Mouse (Mus musculus) adrenal gland, adult 8-10 months (tissue): ENCODE results near the gene Rps6kb2. TPM values are rescaled to one million over a fixed set of nuclear protein-coding genes. Genes with fewer than 3 reads are reported as not detected.

Experiments
- DNase-seq: peaks from one replicate; pipeline ENCODE4 v3.0.0; 2022
- total RNA-seq, 4 experiments: library from RNA; stranded (reverse); gene quantifications; 2 replicates each; pipeline ENCODE4 v1.2.4; 2022

The Rps6kb2 gene
- total RNA-seq, 4 experiments from 2014 or later: 29.2 to 53.0 (median 46.7) TPM

- DNase-seq: no peak
Measured at GRCm38 (mm10) chr19:4189051-4189620, 26.0 kb upstream of the Rps6kb2 start.

DNA sequence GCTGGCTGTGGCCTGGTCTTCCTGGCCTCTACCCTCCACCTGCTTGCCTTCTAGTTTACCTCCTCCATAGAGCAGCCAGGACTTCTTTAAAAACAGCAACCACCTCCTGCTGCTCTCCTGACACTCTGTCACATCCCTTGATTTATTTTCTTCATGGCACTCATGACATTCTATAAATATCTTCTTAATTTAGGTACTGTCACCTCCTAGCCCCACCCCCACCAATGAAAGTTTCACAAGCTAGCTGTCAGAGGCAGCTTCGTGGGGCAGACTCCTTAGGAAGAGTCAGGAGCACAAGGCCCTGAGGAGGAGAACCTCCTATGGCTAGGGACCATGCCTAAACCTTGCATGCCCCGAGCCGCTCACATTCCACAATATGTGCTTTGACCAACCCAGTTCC is 24.1 kb upstream of the Rps6kb2 start:
- no peak for DNase-seq

GRCm38 (mm10) chr19:4184976-4185975 is 22.1 kb upstream of the Rps6kb2 start:
- no peak for DNase-seq

DNA sequence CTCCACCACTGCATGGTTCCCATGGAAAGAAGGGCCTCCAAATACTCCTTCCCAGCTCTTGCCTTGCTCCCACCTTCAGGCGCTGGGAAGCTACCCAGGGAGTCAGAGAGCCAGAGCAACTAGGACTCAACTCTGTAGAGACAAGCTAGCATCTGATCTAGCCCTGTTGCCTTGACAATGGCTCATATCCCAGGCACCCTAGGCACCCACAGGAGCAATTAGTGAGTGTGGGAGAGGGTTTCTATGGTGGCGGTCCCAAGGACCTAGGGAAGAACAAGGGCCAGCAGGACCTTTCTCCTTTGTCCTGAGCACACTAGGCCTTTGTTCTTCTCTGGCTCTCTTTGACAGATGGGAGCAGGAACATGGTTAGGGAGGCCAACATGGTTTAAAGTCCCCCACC is 20.5 kb upstream of the Rps6kb2 start:
- DNase-seq: no peak

DNA sequence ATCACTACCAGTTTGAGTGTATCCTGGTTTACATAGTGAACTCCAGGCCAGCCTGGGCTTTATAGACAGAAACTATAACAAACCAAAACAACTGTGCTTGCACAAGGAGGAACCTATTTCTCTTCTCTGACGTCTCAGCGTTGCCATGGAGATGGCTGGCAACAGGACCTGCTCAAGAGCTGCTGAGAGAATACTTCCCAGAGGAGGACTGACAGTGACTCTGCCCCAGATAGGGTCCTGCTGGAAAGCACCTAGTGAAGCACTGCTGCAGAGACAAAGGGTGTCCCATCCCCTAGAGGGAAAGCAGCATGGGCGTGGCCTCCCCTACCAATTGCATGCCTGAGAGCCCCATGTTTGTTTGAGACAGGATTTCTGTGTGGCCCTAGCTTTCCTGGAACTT is 18.7 kb upstream of the Rps6kb2 start:
- DNase-seq: peak; percentile 76

DNA sequence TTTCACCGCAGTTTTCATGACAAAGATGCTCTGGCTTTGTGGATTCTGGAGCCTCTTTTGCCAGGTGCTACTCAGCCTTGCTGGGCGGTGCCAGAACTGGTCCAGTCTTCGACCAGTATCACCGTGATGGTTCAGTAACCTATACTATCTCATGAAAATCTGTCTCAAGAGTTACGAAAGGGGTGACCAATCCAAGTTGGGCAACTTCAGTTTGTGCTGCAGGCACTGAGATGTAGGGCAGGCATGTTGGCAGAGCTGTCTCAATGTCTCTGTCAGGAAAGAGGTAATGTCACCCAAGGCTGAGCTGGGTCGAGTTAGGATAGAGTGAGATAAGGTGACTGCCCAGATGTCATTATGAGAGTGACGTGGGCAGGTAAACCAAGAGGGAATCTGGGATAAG is 17.3 kb upstream of the Rps6kb2 start:
- no peak for DNase-seq

GRCm38 (mm10) chr19:4175368-4175947 is 12.3 kb upstream of the Rps6kb2 start, which contains the start of gene Carns1:
Gene Carns1 (minus strand): TSS chr19:4175479.
- no peak for DNase-seq

- DNase-seq: no peak
Measured at GRCm38 (mm10) chr19:4172925-4173324, 9.8 kb upstream of the Rps6kb2 start.

DNA sequence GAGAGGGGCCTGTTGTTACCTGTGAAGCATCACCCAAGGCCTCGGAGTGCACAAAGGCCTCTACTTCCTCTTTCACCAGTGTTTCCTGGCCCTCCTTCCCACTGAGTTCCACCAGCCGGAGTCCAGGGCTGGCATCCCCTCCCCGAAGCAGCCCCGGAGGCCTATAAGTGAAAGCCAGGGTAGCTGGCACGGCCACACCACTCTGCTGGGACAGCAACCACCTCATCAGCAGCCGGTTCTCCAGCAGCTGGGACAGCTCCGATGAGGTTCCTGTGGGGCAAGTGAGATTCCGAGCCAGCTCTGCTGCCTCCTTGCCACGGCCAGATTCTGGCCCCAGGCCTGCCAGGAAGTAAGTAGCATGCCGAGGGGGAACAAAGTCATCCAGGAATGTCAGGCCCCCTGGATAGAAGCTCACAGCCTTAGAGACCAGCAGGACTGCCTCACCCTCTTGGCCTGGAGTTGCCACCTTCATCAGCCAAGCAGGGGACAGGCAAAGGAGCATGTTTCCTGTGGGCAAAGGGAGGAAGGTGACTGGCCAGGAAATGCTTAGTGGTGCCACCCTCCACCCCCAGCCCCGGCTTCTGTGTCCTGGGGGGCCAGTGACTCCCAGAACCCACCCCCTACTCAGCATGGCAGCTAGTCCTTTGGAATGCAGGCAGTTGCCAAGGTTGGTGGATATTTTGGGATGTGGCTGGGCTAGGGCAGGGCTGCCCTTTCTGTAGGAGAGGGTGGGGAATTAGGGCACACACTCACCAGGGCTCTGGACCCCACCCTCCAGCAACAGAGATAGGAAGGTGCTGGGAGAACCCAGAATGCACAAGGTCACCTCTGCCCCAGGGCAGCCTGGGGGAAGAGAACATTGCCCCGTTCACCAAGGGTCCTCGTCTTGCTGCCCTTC is 8.5 kb upstream of the Rps6kb2 start:
- no peak for DNase-seq

- no peak for DNase-seq
Measured at GRCm38 (mm10) chr19:4170723-4171392, 7.7 kb upstream of the Rps6kb2 start.

GRCm38 (mm10) chr19:4169810-4170209 is 6.7 kb upstream of the Rps6kb2 start:
- no peak for DNase-seq

DNA sequence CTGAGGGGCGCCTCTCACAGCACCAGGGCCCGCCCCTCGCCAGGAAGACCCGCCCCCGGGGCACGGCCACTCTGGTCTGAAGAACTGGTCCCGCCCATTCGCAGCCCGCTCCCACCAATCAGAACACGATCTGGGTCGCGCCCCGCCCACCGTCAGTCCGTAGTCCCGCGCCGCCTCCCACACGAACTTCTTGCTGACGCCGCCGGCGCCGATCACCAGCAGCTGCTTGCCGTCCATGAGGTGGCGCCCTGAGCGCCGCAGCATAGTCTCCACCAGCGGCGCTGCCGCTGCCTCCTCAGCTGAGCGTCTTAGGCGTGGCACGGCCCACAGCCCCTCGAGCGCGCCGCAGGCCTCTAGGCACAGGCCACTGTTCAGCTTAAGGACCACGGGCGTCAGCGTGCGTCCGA is 6.2 kb upstream of the Rps6kb2 start:
- peak; percentile 99 for DNase-seq

GRCm38 (mm10) chr19:4166678-4167476 is 3.7 kb upstream of the Rps6kb2 start:
- no peak for DNase-seq

DNA sequence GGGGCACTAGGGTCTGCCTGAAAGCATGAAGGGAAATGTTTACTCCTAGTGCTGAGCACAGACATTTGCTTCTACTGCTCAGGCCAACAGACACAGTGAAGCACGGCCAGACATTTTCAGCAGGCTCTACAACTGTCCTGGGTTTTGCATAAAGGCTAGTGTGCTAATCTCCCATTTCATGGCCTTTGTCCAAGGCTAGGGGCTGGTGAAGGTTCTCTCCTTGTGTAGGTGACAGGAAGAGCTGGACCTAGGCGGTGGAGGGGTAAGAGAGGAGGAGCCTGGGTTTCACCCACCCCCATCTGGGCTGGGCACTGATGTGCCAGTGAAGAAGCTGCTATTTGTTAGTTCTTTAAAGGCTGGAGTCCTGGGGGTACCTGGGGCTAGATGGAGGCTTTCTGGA is 1.6 kb upstream of the Rps6kb2 start:
- DNase-seq: peak; percentile 73

GRCm38 (mm10) chr19:4164100-4164499 is 946 bp upstream of the Rps6kb2 start:
- no peak for DNase-seq

GRCm38 (mm10) chr19:4163543-4163887 is 361 bp upstream of the Rps6kb2 start:
- no peak for DNase-seq

- DNase-seq: no peak
Measured at GRCm38 (mm10) chr19:4159049-4159448, 4.1 kb downstream of the Rps6kb2 start.

DNA sequence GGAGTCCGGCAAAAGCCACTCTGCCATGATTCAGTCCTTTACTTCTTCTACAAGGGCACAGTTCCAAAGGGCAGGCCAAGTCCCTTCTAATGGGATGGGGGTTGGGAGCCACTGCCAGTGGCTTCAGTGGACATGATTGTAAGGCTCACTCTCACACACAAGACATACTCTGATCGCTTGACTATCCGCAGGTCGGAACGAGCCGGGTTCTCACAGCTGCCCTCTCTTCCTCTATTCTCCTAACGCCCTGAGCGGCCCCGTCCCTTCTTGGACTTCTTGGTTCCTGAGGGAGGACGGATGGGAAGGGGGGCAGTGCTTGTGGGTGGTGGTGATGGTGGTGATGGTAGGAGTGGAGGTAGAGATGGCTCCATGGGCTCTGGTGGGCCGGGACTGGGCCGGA is 6.4 kb downstream of the Rps6kb2 start:
- DNase-seq: no peak

DNA sequence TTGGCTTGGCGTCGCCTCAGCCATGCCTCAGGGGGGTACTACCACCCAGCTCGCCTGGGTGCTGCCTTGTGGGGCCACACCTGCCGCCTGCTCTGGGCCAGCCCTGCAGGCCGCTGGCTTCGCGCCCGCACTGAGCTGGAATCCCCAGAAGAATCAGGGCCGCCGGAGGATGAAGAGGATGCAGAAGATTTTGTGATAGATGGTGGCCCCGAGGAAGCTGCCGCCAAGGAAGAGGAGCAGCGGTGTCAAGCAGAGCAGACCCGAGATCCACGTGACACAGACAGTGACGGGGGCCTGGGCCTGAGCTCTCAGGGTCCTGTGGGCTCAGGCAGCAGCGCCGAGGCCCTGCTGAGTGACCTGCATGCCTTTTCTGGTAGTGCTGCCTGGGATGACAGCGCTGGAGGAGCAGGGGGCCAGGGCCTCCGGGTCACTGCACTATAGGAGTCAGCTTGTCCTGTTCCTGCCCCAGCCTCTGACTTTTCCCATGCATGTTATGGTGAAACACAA is 7.0 kb downstream of the Rps6kb2 start:
- no peak for DNase-seq

GRCm38 (mm10) chr19:4155223-4156072 is 7.7 kb downstream of the Rps6kb2 start:
- DNase-seq: no peak
